Mouse (Mus musculus): ENCODE results near the gene Mrps35.

Gene Mrps35

GRCm38 (mm10) chr6:147030096-147030885 is 12.3 kb upstream of the Mrps35 start:
- no peak for DNase-seq

DNA sequence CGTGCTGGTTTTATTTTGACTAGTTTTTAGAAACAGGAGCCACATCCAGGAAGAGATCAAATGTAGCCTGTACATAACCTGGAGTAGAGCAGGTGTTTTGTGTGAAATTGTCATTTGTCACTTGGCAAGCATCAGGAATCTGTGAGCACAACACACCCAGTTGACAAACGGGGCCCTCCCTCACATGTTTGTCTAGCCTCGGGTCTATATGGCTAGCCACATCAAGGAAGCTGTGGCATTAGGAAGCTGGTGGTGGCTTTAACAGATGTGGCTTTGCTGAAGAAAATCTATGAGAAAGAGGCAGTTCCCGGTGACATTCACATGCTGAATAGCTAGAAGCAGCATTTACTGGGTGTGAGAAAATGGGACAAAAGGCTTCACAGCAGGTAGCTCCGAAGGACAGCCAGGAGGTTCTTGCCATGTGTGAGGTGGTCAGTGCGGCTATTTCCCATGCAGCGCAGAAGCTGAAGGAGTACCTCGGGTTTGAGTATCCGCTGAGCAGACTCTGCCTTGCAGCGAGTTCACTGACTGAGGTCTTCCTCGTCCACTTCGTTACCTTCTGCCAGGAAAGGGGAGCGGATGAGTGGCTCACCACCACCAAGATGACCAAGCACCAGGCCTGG is 10.2 kb upstream of the Mrps35 start, which contains the start of gene Rep15:
Gene Rep15 (plus strand): TSS at position 282 of the 623 bp plus-strand sequence.
- no peak for DNase-seq

DNA sequence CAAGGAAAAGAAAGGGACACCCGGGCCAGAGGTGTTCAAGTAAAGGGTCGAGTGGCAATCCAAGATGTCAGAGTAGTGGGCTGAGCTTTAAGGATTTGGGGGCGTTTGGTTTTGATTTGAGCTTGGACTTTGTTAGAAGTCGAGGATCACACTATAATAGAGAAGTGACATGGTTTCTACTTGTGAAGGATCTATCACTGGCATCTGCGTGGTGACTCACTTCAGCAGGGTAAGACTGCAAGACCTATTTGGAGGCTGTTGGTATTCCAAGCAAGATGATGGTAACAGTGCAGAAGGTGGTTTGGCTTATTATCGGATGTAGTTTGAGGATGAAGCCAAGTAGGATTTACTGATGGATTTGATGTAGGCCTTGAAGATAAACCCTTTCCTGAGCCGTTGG is 1.1 kb downstream of the Mrps35 start:
- DNase-seq: no peak

DNA sequence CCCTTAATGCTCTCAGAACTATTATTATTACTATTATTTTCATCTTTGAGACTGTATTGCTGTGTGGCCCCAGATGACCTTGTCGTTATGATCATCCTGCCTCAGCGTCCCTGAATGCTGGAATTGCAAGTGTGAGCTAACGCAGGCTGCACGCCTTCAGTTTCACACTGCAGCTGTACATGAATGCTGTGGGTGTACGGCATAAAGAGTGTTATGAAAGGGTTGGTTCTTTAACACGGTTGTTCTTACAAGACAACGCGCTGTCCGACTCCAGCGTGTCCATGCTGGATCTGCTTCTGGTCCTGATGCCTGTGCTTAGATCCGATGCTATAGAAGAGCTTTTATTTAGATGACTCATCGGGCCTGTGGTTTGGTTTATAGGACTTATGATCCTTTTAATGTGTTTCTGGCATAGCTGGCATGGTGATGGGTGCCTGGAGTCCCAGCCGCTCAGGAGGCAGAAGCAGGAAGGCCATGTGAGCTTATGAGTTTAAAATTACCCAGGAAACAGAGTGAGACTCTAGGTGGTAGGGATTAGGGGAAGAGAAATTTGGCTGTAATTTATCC is 6.8 kb downstream of the Mrps35 start:
- no peak for DNase-seq

GRCm38 (mm10) chr6:147051666-147052065 is 9.1 kb downstream of the Mrps35 start:
- no peak for DNase-seq

GRCm38 (mm10) chr6:147052440-147052839 is 9.9 kb downstream of the Mrps35 start:
- no peak for DNase-seq

DNA sequence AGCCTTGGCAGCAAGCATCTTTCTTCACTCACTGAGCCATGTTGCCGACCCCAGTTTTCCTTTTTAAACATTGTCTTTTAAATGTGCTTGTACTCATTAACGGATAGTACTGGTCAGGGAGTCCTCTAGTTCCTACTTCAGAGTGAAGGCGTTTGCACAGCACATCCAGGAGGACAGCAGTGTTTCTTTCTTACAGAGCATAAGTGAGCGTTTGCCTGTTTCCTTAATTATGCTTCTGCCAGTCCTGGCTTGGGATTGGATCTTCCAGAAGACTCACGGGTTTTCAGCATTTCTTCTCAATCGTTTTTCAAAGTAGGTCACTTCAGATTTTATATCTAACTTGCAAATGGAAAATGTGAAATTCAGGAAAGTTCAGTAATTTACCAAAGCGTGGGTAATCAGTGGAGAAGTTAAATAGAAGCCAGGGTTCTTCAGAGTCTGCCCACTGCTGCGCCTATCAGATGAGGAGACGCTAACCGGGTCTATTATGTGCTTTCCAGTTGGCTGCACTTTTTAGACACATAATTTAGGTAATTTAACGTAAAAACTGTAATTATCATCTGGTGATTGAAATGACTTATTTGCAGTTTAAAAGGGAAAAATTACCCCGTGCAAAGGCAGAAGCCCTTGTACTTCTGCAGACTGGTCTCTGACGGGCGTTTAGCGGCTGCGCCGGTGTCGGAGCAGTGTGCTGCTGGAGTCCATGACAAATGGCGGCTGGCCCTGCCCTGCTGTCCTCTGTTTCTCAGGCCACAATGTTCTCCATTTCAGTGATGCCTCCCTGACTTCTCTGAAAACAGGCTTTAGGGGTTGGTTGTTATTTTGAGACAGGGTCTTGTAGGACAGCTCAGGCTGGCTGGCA is 11.5 kb downstream of the Mrps35 start:
- no peak for DNase-seq

- no peak for DNase-seq
Observed at GRCm38 (mm10) chr6:147055374-147055977, 12.9 kb downstream of the Mrps35 start.

- DNase-seq: no peak
Observed at GRCm38 (mm10) chr6:147059326-147059725, 16.8 kb downstream of the Mrps35 start.

- no peak for DNase-seq
Observed at GRCm38 (mm10) chr6:147061630-147062029, 19.1 kb downstream of the Mrps35 start.

- no peak for DNase-seq
Observed at GRCm38 (mm10) chr6:147062034-147062433, 19.5 kb downstream of the Mrps35 start.

- no peak for DNase-seq
Observed at GRCm38 (mm10) chr6:147062694-147063093, 20.1 kb downstream of the Mrps35 start.

GRCm38 (mm10) chr6:147064226-147064943 is 21.8 kb downstream of the Mrps35 start:
- DNase-seq: no peak

DNA sequence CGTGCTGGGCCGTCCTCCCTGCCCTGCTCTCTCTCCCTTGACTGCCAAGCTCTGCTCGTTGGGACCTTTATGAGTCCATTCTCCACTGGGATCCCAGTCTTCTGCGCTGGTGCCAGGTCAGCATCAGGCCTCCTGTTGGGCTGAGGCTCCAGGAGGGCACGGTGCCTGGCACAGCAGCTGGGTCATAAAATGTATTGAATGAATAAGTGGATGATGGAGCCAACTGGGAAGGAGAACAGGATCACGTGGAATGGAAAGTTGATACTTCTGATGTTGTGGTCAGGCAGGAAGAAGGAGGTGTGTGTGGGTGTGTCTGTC is 22.3 kb downstream of the Mrps35 start:
- DNase-seq: no peak

DNA sequence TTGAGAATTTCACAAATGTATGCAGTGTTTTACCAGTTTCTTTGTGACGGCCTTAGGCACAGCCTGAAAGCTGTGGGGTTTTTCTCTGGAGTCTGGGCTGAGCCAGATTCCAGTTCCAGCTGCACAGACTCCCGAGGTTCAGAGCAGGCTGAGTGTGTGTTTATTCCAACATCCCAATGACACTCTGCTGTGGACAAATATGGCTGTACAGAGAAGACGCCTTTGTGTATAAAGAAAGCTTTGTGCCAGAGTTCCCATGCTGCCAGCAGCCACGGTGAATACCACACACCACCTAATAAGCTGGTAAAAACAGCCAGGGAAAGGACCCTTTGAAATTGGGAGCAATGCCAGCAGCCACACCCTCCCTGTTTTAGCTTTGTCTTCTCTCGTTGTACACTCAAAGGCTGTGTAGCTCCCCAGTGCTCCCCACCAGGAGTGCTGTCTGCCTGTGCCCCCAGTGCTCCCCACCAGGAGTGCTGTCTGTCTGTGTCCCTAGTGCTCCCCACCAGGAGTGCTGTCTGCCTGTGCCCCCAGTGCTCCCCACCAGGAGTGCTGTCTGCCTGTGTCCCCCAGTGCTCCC is 33.3 kb downstream of the Mrps35 start:
- DNase-seq: no peak

GRCm38 (mm10) chr6:147076878-147077277 is 34.3 kb downstream of the Mrps35 start:
- DNase-seq: no peak

GRCm38 (mm10) chr6:147079919-147080318 is 37.4 kb downstream of the Mrps35 start:
- no peak for DNase-seq

GRCm38 (mm10) chr6:147085398-147086040 is 43.0 kb downstream of the Mrps35 start:
- DNase-seq: no peak

- DNase-seq: no peak
Observed at GRCm38 (mm10) chr6:147086594-147087225, 44.1 kb downstream of the Mrps35 start, which contains the start of gene Mansc4. Mansc4 (minus strand) TSS chr6:147087032.

- no peak for DNase-seq
Observed at GRCm38 (mm10) chr6:147087736-147088135, 45.2 kb downstream of the Mrps35 start.

DNA sequence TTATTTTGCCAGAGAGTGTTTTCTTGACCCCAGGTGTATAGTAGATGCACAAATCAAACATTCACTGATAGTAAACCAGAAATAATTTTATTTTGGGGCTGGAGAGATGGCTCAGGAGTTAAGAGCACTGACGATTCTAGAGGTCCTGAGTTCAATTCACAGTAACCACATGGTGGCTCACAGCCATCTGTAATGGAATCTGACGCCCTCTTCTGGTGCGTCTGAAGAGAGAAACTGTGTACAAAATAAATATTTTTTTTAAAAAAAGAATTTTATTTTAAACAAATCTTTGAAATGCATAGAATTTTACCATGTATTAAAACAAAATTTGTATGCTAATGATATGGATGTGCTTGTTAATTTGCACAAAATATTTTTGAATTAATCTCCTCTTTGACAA is 46.0 kb downstream of the Mrps35 start:
- DNase-seq: no peak
